Mouse (Mus musculus) embryonic facial prominence, embryonic 15.5 days (tissue): ENCODE measurements around the gene Aktip. TPM values are rescaled to one million over a fixed set of nuclear protein-coding genes. Genes with fewer than 3 reads are reported as not detected.
A peak's percentile ranks its signal among the peaks of the same experiment; 100 is the strongest.

Experiments used
- ATAC-seq: fragments of 200-750 bp; cut with Nextera tagmentation; 2 replicates; pipeline ENCODE4 v1.8.0; 2017; ENCODE audit warnings: low read depth, moderate TSS enrichment; ENCODE audit not compliant: insufficient number of reproducible peaks, low FRiP score, low TSS enrichment
- H3K27ac ChIP-seq: fragments of 300-500 bp; sonication (generic); replicated peaks from 2 replicates; pipeline ENCODE4 v1.5.1; 2015; ENCODE audit warnings: mild to moderate bottlenecking, inconsistent platforms
- H3K27me3 ChIP-seq: fragments of 300-500 bp; sonication (generic); 2 replicates; pipeline ENCODE4 v1.6.1; 2015; ENCODE audit warnings: inconsistent platforms
- H3K36me3 ChIP-seq: fragments of 300-500 bp; sonication (generic); 2 replicates; pipeline ENCODE4 v1.6.1; 2015; ENCODE audit warnings: mild to moderate bottlenecking, inconsistent platforms
- H3K4me1 ChIP-seq: fragments of 300-500 bp; sonication (generic); 2 replicates; pipeline ENCODE4 v1.6.1; 2015; ENCODE audit warnings: inconsistent platforms
- H3K4me2 ChIP-seq: fragments of 300-500 bp; sonication (generic); replicated peaks from 2 replicates; pipeline ENCODE4 v1.6.1; 2015; ENCODE audit warnings: mild to moderate bottlenecking, inconsistent platforms
- H3K4me3 ChIP-seq: fragments of 300-500 bp; sonication (generic); replicated peaks from 2 replicates; pipeline ENCODE4 v1.5.1; 2015; ENCODE audit warnings: mild to moderate bottlenecking, inconsistent platforms
- H3K9ac ChIP-seq: fragments of 300-500 bp; sonication (generic); 2 replicates; pipeline ENCODE4 v1.6.1; 2015; ENCODE audit warnings: inconsistent platforms
- H3K9me3 ChIP-seq: fragments of 300-500 bp; sonication (generic); replicated peaks from 2 replicates; pipeline ENCODE4 v1.6.1; 2016; ENCODE audit warnings: inconsistent platforms
- WGBS: fragments of 180-500 bp; shearing (Covaris S2); methylation state at CpG from one replicate; pipeline ENCODE4 v1.1.7; 2015; 5-methylcytosine and 5-hydroxymethylcytosine counted together
- polyA plus RNA-seq: library from polyadenylated mRNA; unstranded; fragments of >200 nt; fragmentation: Nextera tagmentation; extraction: Ambion mirVana; gene quantifications from 2 replicates; pipeline ENCODE4 v1.2.1, GENCODE M21; 2015

Gene Aktip
- polyA plus RNA-seq, 1 experiment from 2014 or later = 60.6 TPM

DNA sequence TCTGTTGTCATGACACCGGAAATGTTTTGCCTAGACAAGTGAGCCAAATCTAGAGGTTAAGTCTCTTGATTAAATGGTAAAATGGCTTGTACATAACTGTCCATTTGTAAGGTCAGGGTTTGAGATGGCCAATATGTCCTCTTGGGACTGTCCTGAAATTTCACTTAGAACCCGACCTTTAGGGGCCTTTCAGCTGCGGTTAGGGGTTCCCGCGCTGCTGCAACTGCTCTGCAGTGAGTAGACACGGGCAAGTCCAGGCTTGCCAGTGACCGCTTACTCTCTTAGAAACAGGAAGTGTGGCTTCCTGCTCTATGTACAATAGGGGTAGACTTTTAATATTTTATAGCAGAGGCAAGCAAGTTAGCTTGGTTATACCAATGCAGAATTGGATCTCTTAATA, 117.9 kb downstream of the Aktip start:
- Histone ChIP-seq H3K9ac (no peak overlapping the region), H3K4me3 (no peak overlapping the region), H3K4me2 (no peak overlapping the region), H3K9me3 (no peaks in the 10 kb centered on the region), H3K27ac (no peak overlapping the region), H3K27me3 (no peaks in the 10 kb centered on the region), H3K4me1 (no peaks in the 10 kb centered on the region), H3K36me3 (peaks cover 42% of the 10 kb centered on the region)
- WGBS = 65% methylated on average over 7 of the region's 7 CpGs
- no peak for ATAC-seq

DNA sequence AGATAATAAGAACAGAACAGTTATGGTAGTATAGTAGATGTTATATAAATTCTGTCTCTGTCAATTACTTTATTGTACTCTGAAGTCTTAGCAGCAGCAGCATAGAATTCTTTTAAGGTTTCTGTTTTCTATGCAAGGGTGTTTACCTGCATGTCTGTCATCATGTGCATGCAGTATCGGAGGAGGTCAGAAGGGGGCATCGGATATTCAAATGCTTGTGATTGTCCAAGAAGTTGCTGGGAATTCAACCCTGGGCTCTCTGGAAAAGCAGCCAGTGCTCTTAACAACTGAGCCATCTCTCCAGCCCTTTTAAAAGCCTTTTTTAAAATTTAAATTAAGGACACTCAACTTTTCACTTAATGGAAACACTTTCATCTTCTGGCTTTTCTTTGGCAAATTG, 120.1 kb downstream of the Aktip start:
- no peak overlapping the region for H3K4me3 ChIP-seq
- 96% methylated on average over 2 of the region's 2 CpGs for WGBS
- no peak overlapping the region for H3K27ac ChIP-seq
- H3K27me3 ChIP-seq = no peaks in the 10 kb centered on the region
- H3K36me3 ChIP-seq = peaks cover 38% of the 10 kb centered on the region
- no peak overlapping the region for H3K4me2 ChIP-seq
- no peaks in the 10 kb centered on the region for H3K9me3 ChIP-seq
- no peak overlapping the region for H3K9ac ChIP-seq
- no peaks in the 10 kb centered on the region for H3K4me1 ChIP-seq
- no peak for ATAC-seq

DNA sequence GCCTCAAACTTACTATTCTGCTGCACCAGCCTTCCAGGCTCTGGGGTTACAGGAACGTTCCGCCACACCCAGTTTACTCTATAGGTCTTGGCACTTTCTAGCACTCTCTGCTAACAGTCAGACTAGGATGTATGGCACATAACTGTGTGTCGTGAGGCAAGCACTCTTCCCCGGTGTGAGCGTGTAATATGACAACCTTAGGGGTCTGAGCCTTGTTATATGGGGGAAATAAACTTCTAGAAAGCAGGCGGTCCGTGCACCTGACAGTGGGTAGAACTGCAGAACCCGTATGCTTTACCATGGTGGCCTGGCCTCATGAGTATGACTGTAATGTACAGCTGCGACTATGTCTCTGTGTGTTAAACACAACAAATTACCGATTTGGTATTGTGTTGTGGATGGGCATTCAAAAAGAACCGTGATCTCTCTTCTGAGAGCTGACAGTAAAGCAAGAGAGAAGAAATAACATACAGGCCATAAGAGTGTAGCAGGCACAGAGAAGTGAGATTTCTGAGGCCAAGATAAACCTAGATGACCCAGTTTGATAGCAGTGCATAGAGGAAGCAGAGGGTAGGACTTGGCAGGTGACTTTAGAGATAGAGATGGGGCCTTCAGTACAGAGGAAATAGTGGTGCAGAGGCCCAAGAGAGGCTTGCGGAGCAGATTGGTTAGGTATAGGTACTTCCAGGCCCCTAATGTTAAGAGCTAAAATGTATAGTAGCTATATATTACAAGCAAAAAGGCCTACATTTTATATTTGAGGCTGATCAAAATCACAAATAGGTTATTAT, 122.5 kb downstream of the Aktip start:
- no peak for ATAC-seq
- Histone ChIP-seq H3K36me3 (peaks cover 23% of the 10 kb centered on the region), H3K4me3 (no peak overlapping the region), H3K4me2 (no peak overlapping the region), H3K9me3 (no peaks in the 10 kb centered on the region), H3K27ac (no peak overlapping the region), H3K4me1 (no peaks in the 10 kb centered on the region), H3K9ac (no peak overlapping the region), H3K27me3 (no peaks in the 10 kb centered on the region)
- WGBS = 92% methylated on average over 12 of the region's 12 CpGs

DNA sequence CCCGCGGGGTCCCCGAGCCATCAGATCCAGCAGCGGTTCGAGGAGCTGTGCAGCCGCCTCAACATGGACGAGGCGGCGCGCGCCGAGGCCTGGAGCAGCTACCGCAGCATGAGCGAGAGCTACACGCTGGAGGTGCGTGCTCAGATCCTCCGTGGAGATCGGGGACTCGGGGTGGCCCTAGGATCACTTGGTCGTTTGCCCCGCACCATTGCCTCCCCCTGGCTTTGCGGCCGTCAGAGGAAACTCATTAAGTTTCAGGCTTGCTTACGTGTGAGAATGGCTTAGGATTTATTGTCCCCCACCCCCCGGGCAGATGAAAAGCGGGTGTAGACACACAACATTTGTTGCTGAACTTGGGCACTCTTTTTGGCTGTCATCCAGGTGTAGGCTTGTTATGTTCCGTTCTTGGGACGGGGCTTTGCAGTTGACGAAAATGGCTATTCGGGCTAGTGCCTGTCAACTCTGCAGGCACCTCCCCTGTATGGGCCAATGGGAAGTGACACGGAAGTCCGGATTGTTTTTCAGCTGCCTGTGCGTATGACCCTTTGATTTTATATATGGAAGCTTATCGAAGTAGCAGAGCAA, 129.4 kb downstream of the Aktip start:
- H3K4me1 ChIP-seq = peaks cover 12% of the 10 kb centered on the region
- H3K4me3 ChIP-seq = peak overlapping the region; percentile 96
- H3K27ac ChIP-seq = peak overlapping the region; percentile 91
- 0 out of 2 replicates have a peak, but pooled peaks cover 2% of the 10 kb centered on the region for H3K36me3 ChIP-seq
- H3K4me2 ChIP-seq = peak overlapping the region; percentile 63
- peak overlapping the region; percentile 59 for H3K9ac ChIP-seq
- H3K27me3 ChIP-seq = no peaks in the 10 kb centered on the region
- under 1% methylated on average over 34 of the region's 34 CpGs for WGBS
- peak; percentile 81 for ATAC-seq
- H3K9me3 ChIP-seq = no peaks in the 10 kb centered on the region

DNA sequence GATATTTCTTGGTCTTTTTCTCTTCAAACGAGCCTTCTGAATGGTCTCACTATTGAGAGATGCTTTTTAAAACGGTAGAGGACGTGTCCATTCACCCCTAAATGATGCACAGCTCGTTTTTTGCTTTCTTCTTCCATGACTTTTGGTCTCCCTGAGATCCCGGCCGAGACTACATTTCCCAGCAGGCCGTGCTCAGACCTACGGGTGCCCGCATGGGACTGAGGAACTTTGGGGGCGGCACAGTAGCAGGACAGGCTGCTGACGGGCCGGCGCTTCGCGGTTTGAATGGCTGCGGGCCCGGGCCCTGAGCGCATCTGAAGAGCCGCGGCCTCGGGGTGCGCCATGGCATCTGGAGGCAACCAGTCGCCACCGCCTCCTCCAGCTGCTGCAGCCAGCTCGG, 129.9 kb downstream of the Aktip start, which contains the start of gene Rbl2:
Rbl2 (plus strand) TSS at position 224 of the 400 bp plus-strand sequence.
- Histone ChIP-seq H3K9ac (peak within 1 kb of the TSS; percentile 59), H3K27me3 (no peaks in the 10 kb centered on the region), H3K27ac (peak within 1 kb of the TSS; percentile 91), H3K9me3 (no peaks in the 10 kb centered on the region), H3K4me3 (peak within 1 kb of the TSS; percentile 96), H3K4me2 (peak within 1 kb of the TSS; percentile 63), H3K4me1 (peaks cover 12% of the 10 kb centered on the region), H3K36me3 (no peaks in the 10 kb centered on the region)
- ATAC-seq = peak; percentile 93
- WGBS = 0% methylated on average over 25 of the region's 25 CpGs

DNA sequence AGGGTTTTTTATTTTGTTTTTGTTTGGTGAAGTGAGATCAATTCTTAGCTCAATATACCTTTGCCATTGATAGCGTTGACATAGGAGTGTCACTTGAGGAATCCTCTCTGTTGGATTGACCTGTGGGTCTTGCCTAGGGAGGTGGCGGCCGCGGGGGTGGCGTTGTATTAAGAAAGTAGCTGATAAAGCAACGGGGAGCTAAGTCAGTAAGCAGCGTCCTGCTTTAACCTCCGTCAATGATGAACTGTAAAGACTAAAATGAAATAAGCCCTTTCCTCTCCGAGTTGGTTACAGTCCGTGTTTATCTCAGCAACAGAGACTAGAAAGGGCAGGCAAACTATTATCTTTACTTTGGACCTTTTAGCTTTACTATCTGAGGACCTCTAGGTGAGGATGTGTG, 130.4 kb downstream of the Aktip start:
- H3K27me3 ChIP-seq = no peaks in the 10 kb centered on the region
- H3K9ac ChIP-seq = peak overlapping the region; percentile 59; the same call in 1 of the 2 replicates
- H3K27ac ChIP-seq = peak overlapping the region; percentile 91; the same call in 1 of the 2 replicates
- H3K9me3 ChIP-seq = no peaks in the 10 kb centered on the region
- peaks cover 12% of the 10 kb centered on the region for H3K4me1 ChIP-seq
- peak overlapping the region; percentile 63 for H3K4me2 ChIP-seq
- ATAC-seq = peak; percentile 2; the same call in 1 of the 2 replicates
- peak overlapping the region; percentile 96 for H3K4me3 ChIP-seq
- 4% methylated on average over 10 of the region's 10 CpGs for WGBS
- no peaks in the 10 kb centered on the region for H3K36me3 ChIP-seq

DNA sequence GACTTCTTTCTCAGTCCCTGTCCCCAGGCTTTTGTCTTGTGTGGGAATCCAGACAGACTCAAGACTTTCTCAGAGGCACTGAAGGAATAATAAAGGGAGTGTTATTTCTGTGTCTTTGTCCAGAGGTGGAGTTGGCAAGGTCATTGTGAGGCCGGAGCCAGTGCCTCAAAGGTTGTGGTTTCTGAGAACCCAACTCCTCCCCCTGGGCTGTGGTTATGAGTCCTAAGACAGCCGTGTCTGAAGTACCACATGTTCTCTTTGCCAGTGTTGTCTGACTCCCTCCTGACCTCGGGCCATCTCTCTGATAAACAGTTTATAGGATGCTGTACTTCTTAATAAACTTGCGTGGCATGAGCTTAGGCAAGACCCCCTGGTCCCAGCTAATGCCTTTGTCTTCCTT, 134.6 kb downstream of the Aktip start:
- no peak for ATAC-seq
- H3K9me3 ChIP-seq = no peaks in the 10 kb centered on the region
- WGBS = 64% methylated on average over 4 of the region's 4 CpGs
- H3K36me3 ChIP-seq = no peaks in the 10 kb centered on the region
- H3K4me1 ChIP-seq = no peaks in the 10 kb centered on the region
- no peak overlapping the region for H3K4me3 ChIP-seq
- no peak overlapping the region for H3K9ac ChIP-seq
- no peaks in the 10 kb centered on the region for H3K27me3 ChIP-seq
- H3K4me2 ChIP-seq = no peak overlapping the region
- H3K27ac ChIP-seq = no peak overlapping the region

Other genes with a start within 250 kb of the Aktip start
- 17.1 and 20.2 TPM in 2 replicates for gene Rbl2, start 129.9 kb downstream of the Aktip start, polyA plus RNA-seq
- gene Rpgrip1l, start 113.3 kb upstream of the Aktip start, polyA plus RNA-seq = 14.8 and 15.0 TPM in 2 replicates
- 96.4 and 111 TPM in 2 replicates for gene Fto, start 113.5 kb upstream of the Aktip start, polyA plus RNA-seq